31 mouse cellular contexts compared by ENCODE assay signal in the genomic region with DNA sequence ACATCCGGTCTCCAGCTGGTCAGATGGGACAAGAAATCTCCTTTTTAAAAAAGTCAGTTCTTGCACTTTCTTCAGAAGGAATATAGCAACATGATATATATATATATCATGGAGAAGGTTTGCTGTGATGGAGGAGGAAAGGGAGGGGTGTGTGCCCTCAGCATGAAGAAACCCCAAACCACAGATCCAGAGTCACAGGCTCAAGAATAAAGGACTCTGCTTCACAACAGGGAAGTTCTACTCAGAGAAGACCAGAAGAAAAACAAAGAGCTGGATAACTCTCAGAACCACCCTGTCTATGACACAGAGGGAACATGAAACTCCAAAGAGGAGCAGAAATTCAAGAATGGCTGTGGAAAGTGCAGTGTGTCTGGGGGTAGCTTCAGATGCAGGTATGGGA.
DNase-seq lines count a peak whose midpoint lies in the region; ATAC-seq and TF ChIP-seq lines count a peak whose summit lies in the region.
"Had no signal": no experiment of that assay in that cellular context is flagged by ENCODE, and none has a peak within 500 bp of the region (broad histone marks: within the 10 kb centered on the region; RNA-seq: fewer than 3 reads in every experiment).

No protein-coding gene starts in this region.

- no peak overlapping the region for H3K4me3 ChIP-seq in liver, adult 2 months (ENCODE audit: insufficient read depth, low read depth, low read length)
- H3K4me3 ChIP-seq in midbrain, embryonic 12.5 days = no peak overlapping the region
- no peak overlapping the region for H3K4me3 ChIP-seq in midbrain, postnatal 0 days (ENCODE audit: low read depth, low read length)
- H3K4me3 ChIP-seq: embryonic facial prominence, embryonic 12.5 days; heart, adult 2 months; heart, embryonic 13.5 days; hindbrain, embryonic 10.5 days; hindbrain, embryonic 15.5 days; limb, embryonic 12.5 days; liver, embryonic 13.5 days; megakaryocyte, embryonic 14.5 days; midbrain, embryonic 13.5 days had no signal

- intact Hi-C loops in left cerebral cortex, postnatal 14 days (cut with DNase I) = no loop called here

- H3K9me3 ChIP-seq in midbrain, embryonic 12.5 days = no peaks in the 10 kb centered on the region
- no peaks in the 10 kb centered on the region for H3K9me3 ChIP-seq in midbrain, postnatal 0 days (ENCODE audit: low read length)
- H3K9me3 ChIP-seq: embryonic facial prominence, embryonic 12.5 days; heart, embryonic 13.5 days; hindbrain, embryonic 10.5 days; hindbrain, embryonic 15.5 days; limb, embryonic 12.5 days; liver, embryonic 13.5 days; midbrain, embryonic 13.5 days had no signal

- DNase-seq in liver, adult 2 months (ENCODE audit: extremely low read depth, low read depth, low spot score) = no peak
- DNase-seq in liver = no peak
- no peak for DNase-seq in midbrain, postnatal 0 days (ENCODE audit: low spot score)
- no peak for DNase-seq in MN1 (ENCODE audit: low spot score)
- DNase-seq in left cerebral cortex, postnatal 14 days (ENCODE audit: low spot score in 2 of 2) = no peak
- DNase-seq: adrenal gland, postnatal 10 days; cerebellum, adult 18-20 months; cerebellum, postnatal 36 days; embryo, embryonic 11 days; gastrocnemius, postnatal 25 days; heart, adult 2 months; heart, postnatal 10 days; kidney, adult 11 months; kidney, postnatal 14 days; liver, embryonic 13.5 days; lung, embryonic 14.5 days; right cerebral cortex, adult 18-20 months; spleen, adult 18-20 months had no signal

- H3K27ac ChIP-seq in liver, adult 2 months (replicated peaks; ENCODE audit: insufficient read depth, low read depth, low read length) = 0 out of 2 replicates have a peak overlapping the region, but pooled peaks have one; percentile 35
- H3K27ac ChIP-seq in midbrain, embryonic 12.5 days (replicated peaks) = no peak overlapping the region
- H3K27ac ChIP-seq in midbrain, postnatal 0 days (ENCODE audit: low read depth, low read length) = no peak overlapping the region
- H3K27ac ChIP-seq: embryonic facial prominence, embryonic 12.5 days; heart, adult 2 months; heart, embryonic 13.5 days; hindbrain, embryonic 10.5 days; hindbrain, embryonic 15.5 days; limb, embryonic 12.5 days; liver, embryonic 13.5 days; midbrain, embryonic 13.5 days had no signal

- ATAC-seq in midbrain, embryonic 12.5 days (ENCODE audit: low FRiP score, low read depth) = peak; percentile 12; the same call in 1 of the 2 replicates
- no peak for ATAC-seq in midbrain, postnatal 0 days (ENCODE audit: low FRiP score)
- ATAC-seq in common myeloid progenitor, adult 5-6 weeks (replicated peaks; ENCODE audit: low read depth, poor library complexity, severe bottlenecking) = peak; percentile 90
- ATAC-seq in megakaryocyte progenitor cell, adult 5-6 weeks (replicated peaks; ENCODE audit: poor library complexity) = peak; percentile 91
- ATAC-seq: inflammation-experienced regulatory T-cells, adult 6 months; Patski had no signal

- no peak overlapping the region for H3K4me2 ChIP-seq in midbrain, embryonic 12.5 days (replicated peaks)
- H3K4me2 ChIP-seq in midbrain, postnatal 0 days (ENCODE audit: low read depth, low read length, poor library complexity, severe bottlenecking) = no peak overlapping the region
- H3K4me2 ChIP-seq: embryonic facial prominence, embryonic 12.5 days; heart, embryonic 13.5 days; hindbrain, embryonic 15.5 days; limb, embryonic 12.5 days; liver, embryonic 13.5 days; lung, embryonic 14.5 days; midbrain, embryonic 13.5 days had no signal

- peaks cover 2% of the 10 kb centered on the region; the same call in 1 of the 2 replicates for H3K36me3 ChIP-seq in liver, adult 2 months (ENCODE audit: control insufficient read depth, insufficient read depth, low read length)
- no peaks in the 10 kb centered on the region for H3K36me3 ChIP-seq in midbrain, embryonic 12.5 days
- no peaks in the 10 kb centered on the region for H3K36me3 ChIP-seq in midbrain, postnatal 0 days (ENCODE audit: insufficient read depth, low read length)
- H3K36me3 ChIP-seq: embryonic facial prominence, embryonic 12.5 days; G1E; heart, embryonic 13.5 days; hindbrain, embryonic 10.5 days; hindbrain, embryonic 15.5 days; limb, embryonic 12.5 days; liver, embryonic 13.5 days; midbrain, embryonic 13.5 days had no signal

- TF ChIP-seq POLR2A in liver, adult 2 months (IDR thresholded peaks at IDR 0.05; ENCODE audit: extremely low read depth, insufficient read depth, low read length) = no peak

- H3K79me2 ChIP-seq in liver, adult 2 months (ENCODE audit: control insufficient read depth, insufficient read depth, low read length) = peaks cover 31% of the 10 kb centered on the region

- peaks cover 32% of the 10 kb centered on the region for H3K4me1 ChIP-seq in liver, adult 2 months (ENCODE audit: control insufficient read depth, insufficient read depth, low read length)
- no peaks in the 10 kb centered on the region for H3K4me1 ChIP-seq in midbrain, embryonic 12.5 days
- H3K4me1 ChIP-seq in midbrain, postnatal 0 days (ENCODE audit: insufficient read depth, low read length) = no peaks in the 10 kb centered on the region
- H3K4me1 ChIP-seq: embryonic facial prominence, embryonic 12.5 days; heart, embryonic 13.5 days; hindbrain, embryonic 10.5 days; megakaryocyte, embryonic 14.5 days had no signal

- TF ChIP-seq CTCF in liver, adult 2 months (IDR thresholded peaks at IDR 0.05; ENCODE audit: low read depth, low read length) = no peak
- no peak for TF ChIP-seq CTCF in midbrain, postnatal 0 days (IDR thresholded peaks at IDR 0.05)

- no peaks in the 10 kb centered on the region for H3K27me3 ChIP-seq in liver, adult 2 months (ENCODE audit: control insufficient read depth, insufficient read depth, low read length)
- no peaks in the 10 kb centered on the region for H3K27me3 ChIP-seq in midbrain, embryonic 12.5 days
- no peaks in the 10 kb centered on the region for H3K27me3 ChIP-seq in midbrain, postnatal 0 days (ENCODE audit: insufficient read depth, low read length)
- H3K27me3 ChIP-seq: embryonic facial prominence, embryonic 12.5 days; heart, embryonic 13.5 days; hindbrain, embryonic 15.5 days; limb, embryonic 12.5 days; liver, embryonic 13.5 days; megakaryocyte, embryonic 14.5 days; midbrain, embryonic 13.5 days; Patski had no signal

- H3K9ac ChIP-seq in liver, adult 2 months (ENCODE audit: low read depth, low read length) = no peak overlapping the region
- no peak overlapping the region for H3K9ac ChIP-seq in midbrain, embryonic 12.5 days (replicated peaks)
- H3K9ac ChIP-seq in midbrain, postnatal 0 days (replicated peaks; ENCODE audit: low read length, poor library complexity, severe bottlenecking) = no peak overlapping the region
- H3K9ac ChIP-seq: embryonic facial prominence, embryonic 12.5 days; heart, embryonic 13.5 days; hindbrain, embryonic 15.5 days; limb, embryonic 12.5 days; liver, embryonic 13.5 days; lung, embryonic 14.5 days; midbrain, embryonic 13.5 days had no signal

- WGBS in liver, adult 2 months = 91% methylated on average over 1 of the region's 1 CpGs
- WGBS in midbrain, embryonic 12.5 days = 88% methylated on average over 1 of the region's 1 CpGs
- WGBS in midbrain, postnatal 0 days = 84% methylated on average over 1 of the region's 1 CpGs
